Mouse (Mus musculus): ENCODE measurements around the gene Cdc20b.
A peak's percentile ranks its signal among the peaks of the same experiment; 100 is the strongest.

Gene Cdc20b

DNA sequence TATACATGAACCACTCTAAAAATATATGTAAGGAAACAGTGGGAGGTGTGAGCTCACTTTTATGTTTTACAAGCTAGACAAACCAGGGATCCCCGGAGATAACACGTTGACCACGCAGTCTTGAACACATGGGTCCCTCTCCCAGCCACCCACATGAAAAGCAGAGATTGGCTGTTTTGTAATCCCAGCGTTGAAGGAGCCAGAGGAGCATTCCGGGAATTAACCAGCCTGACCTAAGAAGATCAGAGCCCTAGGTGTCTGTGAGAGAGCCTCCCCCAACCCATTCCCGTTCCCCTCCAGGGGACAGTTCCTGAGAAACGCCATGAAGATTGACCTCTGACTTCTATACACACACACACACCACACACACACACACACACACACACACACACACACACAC is 3.6 kb upstream of the Cdc20b start:
- peak; percentile 40 for DNase-seq (ENCODE audit: low spot score)

DNA sequence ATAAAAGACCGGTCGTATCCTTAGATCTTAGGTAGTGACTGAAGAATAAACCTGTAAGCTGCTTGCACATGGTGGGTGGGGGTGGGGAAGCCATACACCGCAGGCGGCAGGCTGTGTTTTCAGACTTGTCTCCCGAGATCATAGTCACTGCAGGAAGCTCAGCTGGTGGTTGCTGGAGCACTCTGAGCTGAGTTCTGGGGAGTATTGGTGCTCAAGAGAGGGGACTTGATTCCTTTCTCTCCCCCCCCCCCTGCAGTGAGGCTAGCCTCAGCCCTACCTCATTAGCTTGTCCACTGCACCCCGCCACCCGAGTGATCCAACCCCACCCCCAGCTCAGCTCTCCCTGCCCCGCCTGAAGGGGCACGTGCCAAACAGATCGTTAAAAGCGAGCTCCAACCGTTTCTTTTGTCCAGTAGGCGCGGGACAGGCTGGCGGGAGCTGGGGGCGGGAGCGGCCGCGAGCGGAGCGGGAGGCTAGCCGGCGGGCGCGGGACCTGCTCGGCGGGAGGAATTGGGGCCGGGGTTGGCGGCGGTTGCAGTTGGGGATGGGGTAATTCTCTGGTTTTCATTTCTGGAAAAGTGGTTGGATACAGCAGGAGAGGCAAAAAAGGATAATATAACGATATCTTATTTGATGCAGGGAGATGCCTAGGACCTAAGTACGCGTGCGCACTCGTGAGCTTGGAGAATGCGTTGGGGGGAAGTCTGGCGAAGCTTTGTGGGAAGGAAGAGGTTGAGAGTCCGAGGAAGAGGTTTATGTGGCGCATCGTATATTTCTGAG is 2.9 kb upstream of the Cdc20b start:
- DNase-seq (ENCODE audit: low spot score), result peak; percentile 82

DNA sequence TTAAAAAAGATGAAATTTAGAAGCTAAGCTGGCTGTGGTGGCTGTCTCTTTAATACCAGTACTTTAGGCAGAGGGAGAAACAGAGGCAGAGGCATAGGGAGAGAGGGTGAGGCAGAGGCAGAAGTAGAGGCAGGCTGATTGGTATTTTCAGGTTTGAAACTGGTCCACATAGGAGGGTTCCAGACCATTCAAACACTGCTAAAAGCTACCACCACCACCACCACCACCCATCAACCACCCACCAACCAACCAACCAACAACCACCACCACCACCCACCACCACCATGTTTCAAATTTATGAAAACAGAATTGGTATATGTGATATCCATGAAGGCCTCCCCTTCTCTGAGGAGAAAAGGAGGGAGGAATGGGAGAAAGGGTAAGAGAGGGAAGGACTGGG is 2.1 kb upstream of the Cdc20b start:
- DNase-seq (ENCODE audit: low spot score), result no peak

DNA sequence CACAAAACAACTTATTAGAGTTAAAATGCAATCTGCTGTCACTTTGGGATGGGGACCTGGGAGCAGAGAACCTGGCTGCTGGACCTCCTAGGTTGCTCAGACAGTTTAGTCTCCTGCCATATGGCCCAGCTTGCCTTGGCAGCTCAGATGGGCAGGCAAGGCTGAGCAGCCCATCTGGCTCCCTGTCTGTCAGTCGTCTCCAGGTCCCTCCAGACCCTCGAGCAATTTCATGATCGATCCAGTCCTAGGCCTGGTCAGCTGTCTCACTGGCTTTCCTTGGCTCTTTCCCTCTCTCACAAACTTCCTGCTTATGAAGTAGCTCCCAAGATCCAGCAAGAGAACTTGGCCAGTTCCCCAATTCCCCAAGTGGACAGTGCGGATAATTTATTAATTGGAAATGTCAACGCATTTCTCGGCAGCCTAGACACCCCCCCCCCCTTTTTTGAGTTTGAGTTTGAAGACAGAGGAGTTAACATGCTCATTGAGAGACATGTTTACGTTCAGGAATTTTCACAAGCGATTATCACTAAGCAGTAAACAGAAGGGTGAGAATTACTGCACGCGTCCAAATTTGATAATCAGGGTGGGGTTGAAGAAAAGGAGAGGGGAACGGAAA is 532 bp upstream of the Cdc20b start:
- peak; percentile 49 for DNase-seq (ENCODE audit: low spot score)

DNA sequence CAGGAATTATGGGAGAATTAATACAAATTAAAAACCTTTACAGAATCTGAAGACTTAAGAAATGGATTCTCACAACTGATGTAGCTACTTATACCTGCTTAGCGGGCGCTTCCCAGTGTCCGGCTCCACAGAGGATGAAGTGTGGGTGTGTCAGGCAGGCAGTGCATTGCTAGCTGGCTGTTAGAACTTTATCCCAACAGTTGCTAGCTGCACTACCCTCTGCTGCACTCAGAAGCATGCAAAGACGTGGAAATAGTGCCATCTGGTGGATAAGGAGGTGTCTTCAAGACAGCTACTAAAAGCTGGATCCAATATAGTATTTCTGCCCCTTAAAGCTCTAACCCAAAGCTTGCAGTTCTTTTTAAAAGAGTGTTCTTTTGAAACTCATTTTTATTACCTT is 941 bp downstream of the Cdc20b start:
- peak; percentile 98 for DNase-seq (ENCODE audit: low spot score)

DNA sequence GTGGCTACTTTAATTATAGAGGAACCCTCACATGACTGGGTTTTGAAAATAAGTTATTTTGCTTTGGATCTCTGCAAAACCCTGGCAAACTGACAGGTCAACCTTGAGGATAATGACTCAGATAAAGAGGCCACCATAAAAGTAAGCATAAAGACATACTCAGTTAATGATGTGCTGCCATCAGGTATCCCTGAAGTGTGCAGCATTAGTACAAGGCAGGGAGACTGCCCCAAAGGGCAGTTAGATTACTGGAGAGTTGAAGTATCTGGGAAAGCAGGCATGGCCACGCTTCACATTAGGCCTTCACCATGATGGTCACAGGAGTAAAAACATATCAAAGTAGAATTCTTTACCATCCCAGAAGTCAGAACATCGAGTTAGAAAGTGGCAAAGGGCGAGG is 10.0 kb downstream of the Cdc20b start:
- DNase-seq (ENCODE audit: low spot score), result no peak

DNA sequence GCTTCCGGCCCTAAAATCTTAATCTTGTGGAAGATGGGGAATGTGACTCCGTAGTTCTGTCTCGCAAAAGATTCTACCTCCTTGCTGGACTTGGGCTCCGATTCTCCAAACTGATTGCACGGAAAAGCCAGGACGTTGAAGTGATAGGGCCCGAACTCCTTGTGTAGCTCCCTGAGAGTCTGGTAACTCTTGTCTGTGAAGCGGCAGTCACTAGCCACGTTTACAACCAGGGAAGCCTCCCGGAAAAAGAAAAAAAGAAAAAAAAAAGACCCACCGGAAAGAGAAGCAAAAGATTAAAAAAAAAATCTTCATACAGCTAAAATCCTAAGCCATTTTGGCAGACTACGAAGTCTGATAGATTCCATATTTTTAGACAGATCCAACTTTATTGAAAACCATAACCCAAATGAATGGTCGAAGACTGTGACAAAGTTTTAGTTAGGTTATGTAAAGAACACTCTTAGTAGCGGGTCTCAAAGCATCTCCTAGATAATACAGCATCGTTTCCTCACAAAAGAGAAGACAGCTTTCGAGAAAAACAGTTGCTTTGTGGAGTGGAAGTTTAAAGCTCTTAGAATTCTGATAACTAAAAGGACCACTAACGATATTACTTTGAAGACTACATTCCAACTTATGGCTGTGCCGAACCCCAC is 10.7 kb downstream of the Cdc20b start:
- peak; percentile 52 for DNase-seq (ENCODE audit: low spot score)

DNA sequence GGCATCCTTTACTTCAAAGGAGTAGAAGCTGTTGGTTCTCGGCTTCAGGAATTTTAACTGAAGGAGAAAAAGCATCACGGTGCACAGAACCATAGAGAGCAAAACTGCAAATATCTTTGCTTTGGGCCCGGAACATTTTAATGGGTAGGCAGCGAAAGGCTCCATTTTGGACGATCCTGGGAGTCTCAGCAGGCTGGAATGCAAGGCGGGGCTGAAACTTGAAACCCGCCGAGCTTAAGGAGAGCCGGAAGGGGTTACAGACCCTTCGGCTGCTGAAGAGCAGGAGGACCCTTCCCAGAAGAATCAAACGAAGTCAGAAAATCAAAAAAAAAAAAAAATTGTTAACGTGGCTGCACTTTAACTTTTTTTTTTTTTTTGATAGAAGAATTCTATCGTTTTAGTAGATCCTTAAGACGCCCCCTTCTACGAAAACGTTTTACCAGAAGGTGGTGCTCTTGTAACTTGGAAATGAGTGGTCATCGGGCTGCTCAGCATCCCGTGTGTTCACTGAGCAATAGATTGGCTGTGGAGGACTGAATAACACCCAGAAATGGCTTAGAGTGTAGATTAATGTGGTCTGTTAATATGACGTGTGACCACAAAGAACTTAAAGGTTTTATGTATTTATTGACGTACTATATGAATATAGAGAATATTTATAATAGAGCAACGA is 11.4 kb downstream of the Cdc20b start, which contains the start of gene Gpx8:
Gpx8 (minus strand) TSS at position 200 of the 673 bp plus-strand sequence.
- peak; percentile 90 for DNase-seq (ENCODE audit: low spot score)

DNA sequence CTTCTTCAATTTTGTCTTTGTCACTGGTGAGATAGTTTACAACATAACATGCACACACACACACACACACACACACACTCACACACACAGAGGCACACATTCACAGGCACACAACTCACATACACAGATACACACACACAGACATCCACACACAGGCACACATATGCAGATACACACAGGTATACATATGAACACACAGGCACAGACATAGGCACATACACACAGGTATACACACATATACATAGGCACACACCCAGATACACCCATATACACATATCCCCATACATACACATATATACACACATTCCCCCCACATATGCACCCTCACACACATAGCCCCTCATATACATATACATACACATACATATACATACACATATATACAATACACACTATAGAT is 12.1 kb downstream of the Cdc20b start:
- no peak for DNase-seq (ENCODE audit: low spot score)

DNA sequence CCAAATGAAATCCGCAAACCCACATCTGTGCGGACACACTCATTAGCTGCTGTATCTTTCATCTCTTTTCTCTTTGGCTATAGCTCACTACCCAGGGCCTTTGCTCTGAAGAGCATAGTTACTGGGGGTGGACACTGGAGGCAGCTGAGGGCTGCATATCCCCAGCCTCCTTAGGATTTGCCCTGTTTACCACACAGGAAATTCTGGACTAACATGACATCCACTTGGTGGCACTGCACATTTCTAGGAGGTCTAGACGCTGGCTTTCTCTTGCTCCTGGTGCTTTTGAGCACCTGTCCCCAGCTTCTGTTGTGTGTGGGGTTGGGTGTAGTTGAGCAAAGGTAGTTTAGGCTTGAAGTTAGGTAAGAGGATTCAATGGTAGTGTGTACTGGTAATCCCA is 12.7 kb downstream of the Cdc20b start:
- no peak for DNase-seq (ENCODE audit: low spot score)

DNA sequence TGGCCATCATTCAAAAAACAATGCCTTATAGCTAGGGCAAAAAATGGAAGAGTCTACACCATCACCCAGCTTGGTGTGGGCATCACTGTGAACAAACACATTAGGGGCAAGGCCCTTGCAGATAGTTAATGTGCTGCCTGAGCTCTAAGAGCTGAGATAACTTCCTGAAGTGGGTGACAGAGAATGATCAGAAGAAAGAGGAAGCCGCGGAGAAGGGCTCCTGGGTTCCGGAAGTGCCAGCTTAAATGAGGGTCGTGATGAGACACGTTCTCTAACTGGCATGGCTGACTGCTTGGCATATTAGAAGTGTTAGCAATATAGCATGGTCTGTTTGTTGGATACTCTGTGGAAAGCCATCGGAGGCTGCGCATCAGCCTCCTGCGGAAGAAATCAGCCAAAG is 19.3 kb downstream of the Cdc20b start:
- no peak for DNase-seq (ENCODE audit: low spot score)

DNA sequence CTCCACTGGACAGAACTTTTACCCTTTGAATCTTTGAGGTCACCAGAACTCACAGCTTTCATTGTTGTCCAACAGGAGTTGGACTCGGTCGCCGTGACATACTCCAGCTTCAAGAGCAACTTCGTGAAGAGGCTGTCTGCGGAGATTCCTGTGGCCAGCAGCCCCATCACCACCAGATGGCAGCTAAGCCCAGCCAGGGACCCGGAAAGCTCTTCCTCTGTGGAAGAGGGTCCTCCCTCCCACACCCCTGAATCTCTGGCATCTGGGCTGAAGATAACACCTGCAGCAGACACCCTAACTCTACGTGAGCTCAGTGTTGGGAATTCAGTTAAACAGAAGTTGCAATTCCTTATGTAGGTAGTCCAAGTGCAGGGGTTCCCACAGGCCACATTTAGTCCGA is 20.9 kb downstream of the Cdc20b start:
- DNase-seq (ENCODE audit: low spot score), result peak; percentile 51

DNA sequence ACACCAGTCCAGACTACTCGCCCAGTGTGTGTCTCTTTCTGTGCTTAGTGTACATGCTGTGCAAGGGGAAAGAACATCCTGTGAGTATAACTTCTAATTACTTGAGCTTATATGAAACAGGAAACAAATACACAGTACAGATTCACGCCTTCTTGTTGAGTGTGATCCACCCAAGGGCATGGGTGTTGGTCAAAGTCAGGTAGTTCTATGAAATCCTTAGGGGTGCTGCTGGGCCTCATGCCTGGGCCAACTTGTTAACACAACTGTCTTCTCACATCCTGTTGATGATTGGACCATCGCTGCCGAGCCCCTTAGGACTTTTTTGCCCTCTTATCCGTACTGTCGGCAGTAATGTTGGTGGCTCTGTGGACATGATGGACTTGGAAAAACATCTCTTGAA is 26.8 kb downstream of the Cdc20b start:
- no peak for DNase-seq (ENCODE audit: low spot score)

DNA sequence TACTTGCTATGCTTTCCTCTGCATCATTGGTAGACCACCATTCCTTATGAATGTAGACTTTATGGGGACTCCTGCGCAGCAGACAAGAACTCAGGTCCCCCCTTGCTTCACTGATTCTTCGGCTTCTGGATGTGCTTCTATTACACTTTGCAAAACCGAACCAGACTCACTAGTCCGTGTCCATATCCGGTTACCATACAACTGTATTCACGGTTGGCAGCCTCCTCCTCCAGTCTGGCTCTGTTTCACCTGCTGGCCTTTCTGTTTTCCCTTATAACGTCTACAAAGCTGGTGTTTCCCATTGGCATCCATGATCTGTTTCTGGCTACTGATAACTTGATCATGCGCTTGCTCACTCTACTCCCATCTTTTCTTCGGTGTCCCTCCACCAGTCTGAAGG is 29.6 kb downstream of the Cdc20b start:
- no peak for DNase-seq (ENCODE audit: low spot score)

DNA sequence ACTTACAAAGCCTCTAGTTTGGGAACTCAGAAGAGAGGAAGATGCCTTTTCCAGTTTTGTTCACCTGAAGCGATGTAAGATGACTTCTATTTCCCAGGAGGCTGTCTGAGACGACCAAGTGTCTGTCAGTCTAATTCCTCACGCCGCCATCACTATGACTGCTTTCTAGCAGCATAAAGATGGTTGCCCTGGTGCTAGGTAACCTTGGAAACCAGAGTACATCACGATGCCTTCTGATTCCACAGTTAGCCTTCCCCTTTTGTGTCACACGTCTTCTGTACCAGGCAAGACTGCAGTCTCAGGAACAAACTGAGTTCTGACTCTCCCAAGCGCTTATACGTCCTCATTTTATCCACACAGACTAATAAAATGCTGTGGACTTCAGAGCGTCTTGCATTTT is 44.1 kb downstream of the Cdc20b start:
- peak; percentile 19 for DNase-seq (ENCODE audit: low spot score)

DNA sequence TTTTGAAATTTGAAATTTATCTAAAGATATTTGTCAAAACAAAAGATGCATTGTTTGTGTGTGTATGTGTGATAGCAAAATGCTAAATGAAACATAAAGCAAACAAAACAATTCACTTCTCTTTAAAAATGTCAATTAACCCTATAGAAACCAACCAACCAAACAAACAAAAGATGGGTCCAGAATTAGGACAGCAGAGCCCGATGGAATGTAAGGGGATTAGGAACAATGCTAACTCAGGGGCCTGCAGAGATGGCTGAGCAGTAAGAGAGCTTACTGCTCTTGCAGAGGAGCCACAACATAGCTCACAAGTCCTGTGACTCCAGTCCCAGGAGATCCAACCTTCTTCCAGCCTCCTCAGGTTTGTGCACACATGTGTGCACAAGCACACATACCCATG is 47.2 kb downstream of the Cdc20b start:
- no peak for DNase-seq (ENCODE audit: low spot score)

DNA sequence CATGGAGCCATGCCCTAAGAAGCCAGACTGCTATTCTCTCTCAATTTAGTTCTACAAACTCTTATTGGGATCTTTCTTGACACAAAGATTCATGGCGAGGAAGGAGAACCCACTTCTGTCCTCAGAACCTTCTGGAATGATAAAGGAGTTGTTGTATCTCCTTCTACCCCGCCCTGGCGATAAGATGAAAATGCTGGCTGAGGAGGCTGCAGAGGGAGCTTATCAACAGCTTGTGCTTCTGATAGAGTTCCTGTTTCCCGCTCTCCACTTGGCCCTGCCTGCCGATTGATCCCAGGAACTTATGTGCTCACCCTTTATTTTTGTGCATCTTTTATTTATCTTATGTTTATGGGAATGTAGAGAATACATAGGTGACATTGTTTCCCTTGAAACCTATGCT is 49.8 kb downstream of the Cdc20b start:
- no peak for DNase-seq (ENCODE audit: low spot score)

DNA sequence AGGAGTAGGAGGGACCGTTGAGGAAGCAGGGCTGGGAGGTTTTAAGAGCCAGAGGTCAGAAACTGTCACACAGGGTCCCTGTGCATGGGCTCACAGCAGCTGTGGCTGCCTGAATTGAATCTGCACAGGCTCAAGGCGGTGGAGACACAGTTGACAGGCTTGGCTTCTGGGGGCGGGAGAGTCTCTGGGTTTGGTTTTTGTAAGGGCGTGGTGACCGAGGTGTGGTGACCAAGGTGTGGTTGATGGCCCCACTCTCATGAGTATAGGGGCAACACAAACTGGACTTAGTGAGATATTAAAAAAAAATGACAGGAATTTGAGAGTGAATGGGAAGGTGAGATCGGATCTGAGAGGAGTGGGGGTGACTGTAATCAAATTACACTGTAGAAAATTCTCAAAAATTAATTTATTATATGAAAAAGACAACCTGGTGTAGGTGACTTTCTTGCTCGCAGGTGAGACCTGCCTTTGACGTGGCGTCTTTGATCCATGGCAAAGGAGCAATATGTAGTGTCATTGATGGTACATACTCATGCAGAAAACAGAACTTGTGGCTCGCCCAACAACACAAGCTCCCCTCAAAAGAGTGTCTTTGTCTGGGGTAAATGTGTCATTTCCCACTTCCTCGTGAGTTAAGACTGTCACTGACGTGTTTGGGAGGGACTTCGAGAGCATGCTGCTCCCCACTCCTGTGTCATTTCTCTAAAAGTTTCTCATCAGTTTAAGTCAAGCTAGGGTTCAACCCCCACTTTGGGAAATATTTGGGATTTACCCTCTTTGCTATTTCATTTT is 52.5 kb downstream of the Cdc20b start:
- DNase-seq (ENCODE audit: low spot score), result no peak

DNA sequence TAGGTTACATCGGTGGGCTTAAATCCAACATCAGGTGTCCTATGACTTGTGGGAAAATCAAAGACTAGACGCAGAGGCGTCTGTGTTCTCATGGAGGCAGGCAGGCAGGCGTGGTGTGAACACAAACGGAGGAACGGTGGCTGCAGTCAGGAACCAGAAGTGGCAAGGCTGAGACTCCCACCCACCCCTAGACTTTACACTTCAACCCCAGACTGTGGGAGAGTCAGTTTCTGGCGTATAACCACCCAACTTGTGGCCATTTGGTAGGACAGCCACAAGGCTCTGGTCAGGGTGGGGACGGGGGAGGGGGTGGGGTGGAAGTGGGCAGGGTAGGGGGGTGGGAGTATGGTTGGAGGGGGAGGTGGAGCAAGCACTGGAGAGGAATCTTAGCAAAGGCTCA is 55.6 kb downstream of the Cdc20b start:
- no peak for DNase-seq (ENCODE audit: low spot score)

DNA sequence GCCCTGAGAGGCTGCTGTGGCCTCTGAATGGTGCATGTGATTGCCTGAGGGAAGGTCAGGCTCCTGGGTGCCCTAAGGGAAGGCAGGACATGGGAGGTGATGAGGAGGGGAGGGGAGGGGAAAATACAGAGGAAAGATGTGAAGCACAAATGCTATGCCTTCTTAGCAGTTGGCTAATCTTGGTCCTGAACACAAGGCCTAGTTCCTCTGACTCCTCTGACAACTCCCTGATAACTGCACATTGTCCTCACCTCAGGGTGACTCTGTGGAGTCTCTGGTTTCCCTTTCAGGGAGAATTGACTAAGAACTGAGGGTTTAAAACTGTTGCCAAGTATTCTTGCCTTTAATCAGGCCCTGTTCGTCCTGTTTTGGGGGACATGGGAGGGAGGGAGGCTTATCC is 59.7 kb downstream of the Cdc20b start:
- no peak for DNase-seq (ENCODE audit: low spot score)

DNA sequence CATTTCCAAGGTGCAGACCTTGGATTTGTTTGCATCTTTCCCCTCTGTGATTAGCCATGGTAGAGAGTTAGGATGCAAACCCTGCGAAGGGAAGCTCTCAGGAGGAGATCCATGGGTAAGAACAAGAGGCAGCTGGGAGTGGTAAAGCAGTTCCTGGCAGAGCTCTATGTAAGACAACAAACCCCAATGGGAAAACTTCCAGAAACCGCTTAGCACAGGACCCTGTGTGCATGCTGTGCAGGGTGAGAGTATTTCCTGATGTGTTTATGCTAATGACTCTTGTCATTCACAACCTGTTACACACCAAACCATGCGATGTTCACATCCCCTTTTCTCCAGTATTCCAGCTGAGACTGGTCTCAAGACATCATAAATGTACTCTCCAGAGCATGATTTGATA is 62.1 kb downstream of the Cdc20b start:
- DNase-seq (ENCODE audit: low spot score), result no peak

DNA sequence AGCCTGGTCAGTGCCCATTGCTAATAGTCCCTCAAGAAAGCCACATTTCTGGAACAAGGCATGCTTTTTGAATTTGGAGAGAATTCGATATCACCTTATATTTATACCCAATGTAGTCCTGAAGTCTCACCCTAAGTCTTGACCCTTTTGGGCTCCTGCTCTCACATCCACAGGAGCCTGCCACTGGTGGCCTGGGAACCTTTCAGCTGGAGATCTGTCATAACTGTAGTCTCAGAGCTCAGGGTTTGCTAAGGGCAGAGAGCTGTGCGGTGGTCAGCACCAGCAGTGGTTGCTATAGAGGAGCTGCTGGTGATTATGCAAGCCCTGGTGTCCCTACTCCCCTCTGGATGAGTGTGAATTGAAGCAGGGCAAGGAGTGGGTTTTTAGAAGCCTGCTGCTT is 63.5 kb downstream of the Cdc20b start:
- DNase-seq (ENCODE audit: low spot score), result no peak

All from embryo, embryonic 10 days (tissue).